Mouse (Mus musculus) lung, postnatal 36 days (tissue): ENCODE measurements around the gene Unc13d.
A peak's percentile ranks its signal among the peaks of the same experiment; 100 is the strongest.

Experiments used
- DNase-seq: peaks from one replicate; pipeline ENCODE4 v3.0.0; 2022; ENCODE audit warnings: mixed read lengths

The Unc13d gene

GRCm38 (mm10) chr11:116076266-116076540 lies 1.6 kb downstream of the Unc13d start:
- no peak for DNase-seq

GRCm38 (mm10) chr11:116075539-116076265 lies 2.1 kb downstream of the Unc13d start:
- no peak for DNase-seq

GRCm38 (mm10) chr11:116074436-116074991 lies 3.2 kb downstream of the Unc13d start:
- no peak for DNase-seq

- peak; percentile 77 for DNase-seq
Observed at GRCm38 (mm10) chr11:116072608-116073007, 5.2 kb downstream of the Unc13d start.

GRCm38 (mm10) chr11:116071510-116071909 lies 6.3 kb downstream of the Unc13d start:
- DNase-seq: peak; percentile 56

- DNase-seq: no peak
Observed at GRCm38 (mm10) chr11:116065345-116065744, 12.4 kb downstream of the Unc13d start.

- DNase-seq: no peak
Observed at GRCm38 (mm10) chr11:116064187-116064867, 13.4 kb downstream of the Unc13d start.

- DNase-seq: no peak
Observed at GRCm38 (mm10) chr11:116063562-116063961, 14.2 kb downstream of the Unc13d start.

- no peak for DNase-seq
Observed at GRCm38 (mm10) chr11:116062521-116062920, 15.2 kb downstream of the Unc13d start.

GRCm38 (mm10) chr11:116061641-116062415 lies 15.9 kb downstream of the Unc13d start:
- DNase-seq: no peak

GRCm38 (mm10) chr11:116060596-116060995 lies 17.2 kb downstream of the Unc13d start:
- peak; percentile 79 for DNase-seq

- DNase-seq: no peak
Observed at GRCm38 (mm10) chr11:116059691-116060025, 18.1 kb downstream of the Unc13d start.

GRCm38 (mm10) chr11:116058868-116059690 lies 18.7 kb downstream of the Unc13d start:
- no peak for DNase-seq

- DNase-seq: no peak
Observed at GRCm38 (mm10) chr11:116058022-116058614, 19.6 kb downstream of the Unc13d start.

GRCm38 (mm10) chr11:116057237-116057881 lies 20.4 kb downstream of the Unc13d start:
- DNase-seq: no peak

- DNase-seq: no peak
Observed at GRCm38 (mm10) chr11:116055873-116056272, 21.9 kb downstream of the Unc13d start.

GRCm38 (mm10) chr11:116053510-116054229 lies 24.1 kb downstream of the Unc13d start:
- DNase-seq: peak; percentile 80

- peak; percentile 62 for DNase-seq
Observed at GRCm38 (mm10) chr11:116050196-116050595, 27.6 kb downstream of the Unc13d start.

GRCm38 (mm10) chr11:116049610-116050009 lies 28.2 kb downstream of the Unc13d start:
- peak; percentile 59 for DNase-seq

GRCm38 (mm10) chr11:116045173-116045572 lies 32.6 kb downstream of the Unc13d start:
- DNase-seq: no peak

- no peak for DNase-seq
Observed at GRCm38 (mm10) chr11:116043286-116043685, 34.5 kb downstream of the Unc13d start.
